Mouse (Mus musculus): ENCODE data around the gene Pitpnm2. TPM values are rescaled to one million over a fixed set of nuclear protein-coding genes. Genes with fewer than 3 reads are reported as not detected.
"Not testable (repeated sequence)": the region's sequence is repeated elsewhere in the genome, so short reads cannot be mapped to it uniquely, and the experiment has no call there.

Pitpnm2 gene
- total RNA-seq, 2 experiments from 2014 or later, result 275 to 292 TPM

DNA sequence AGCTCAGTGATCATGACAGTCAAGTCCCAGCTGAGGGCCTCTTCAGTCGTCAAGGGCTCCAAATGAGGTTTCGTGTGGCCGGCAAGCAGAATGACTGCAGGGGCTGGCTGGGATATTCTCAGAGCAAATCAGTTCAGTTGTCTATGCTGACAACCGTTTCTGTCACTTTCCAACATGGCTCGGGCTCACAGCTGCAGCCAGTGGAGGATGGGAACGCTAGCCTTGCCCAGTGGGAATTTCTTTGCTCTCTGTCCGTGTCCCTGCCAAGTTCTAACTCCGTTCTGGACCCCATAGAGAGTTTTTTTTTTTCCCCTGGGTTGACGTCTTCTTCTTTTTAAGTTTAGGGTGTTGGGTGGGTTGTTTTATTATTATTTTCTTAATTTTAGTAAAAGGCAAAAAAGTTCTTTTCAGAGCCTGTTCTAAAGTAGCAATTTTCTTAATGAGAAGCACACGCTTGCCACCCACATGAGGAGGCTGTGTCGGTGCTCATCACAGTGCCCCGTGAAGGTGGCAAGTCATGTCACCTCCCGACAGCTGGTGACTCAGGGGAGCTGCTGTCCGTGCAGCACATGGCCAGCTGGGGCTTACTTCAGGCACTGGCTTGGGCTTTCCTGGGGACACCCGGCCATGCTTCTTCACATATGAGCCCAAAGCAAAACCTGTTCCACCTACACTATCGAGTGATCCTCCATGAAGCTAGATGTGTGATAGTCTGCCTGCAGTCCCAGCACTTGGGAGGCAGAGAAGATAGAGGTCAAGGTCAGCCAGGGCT, 25.1 kb downstream of the Pitpnm2 start:
- intact Hi-C loops (cut with DNase I), result no loop called here
- DNase-seq (ENCODE audit: low spot score in 2 of 2), result peak in 1 of 2 experiments; percentile 44

DNA sequence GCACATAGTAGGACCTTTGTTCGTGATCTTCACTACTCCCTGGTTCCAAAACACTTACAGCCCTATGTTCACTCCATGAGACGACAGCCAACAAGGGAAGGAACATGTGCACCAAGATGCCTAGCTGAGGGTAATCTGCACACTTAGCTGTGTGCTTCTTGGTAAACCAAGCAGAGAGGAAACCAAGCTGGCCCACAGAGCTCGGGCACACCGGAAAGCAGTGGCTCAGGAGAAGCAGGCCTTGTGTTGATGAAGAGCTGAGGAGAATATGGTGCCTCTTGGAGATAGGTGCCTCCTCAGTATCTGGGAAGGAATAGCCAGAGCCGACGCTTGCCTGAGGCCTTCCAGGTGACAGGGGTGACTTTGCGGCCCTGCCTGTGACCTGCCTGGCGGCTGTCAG, 26.0 kb downstream of the Pitpnm2 start:
- intact Hi-C loops (cut with DNase I), result no loop called here
- no peak for DNase-seq (ENCODE audit: low spot score in 2 of 2)

DNA sequence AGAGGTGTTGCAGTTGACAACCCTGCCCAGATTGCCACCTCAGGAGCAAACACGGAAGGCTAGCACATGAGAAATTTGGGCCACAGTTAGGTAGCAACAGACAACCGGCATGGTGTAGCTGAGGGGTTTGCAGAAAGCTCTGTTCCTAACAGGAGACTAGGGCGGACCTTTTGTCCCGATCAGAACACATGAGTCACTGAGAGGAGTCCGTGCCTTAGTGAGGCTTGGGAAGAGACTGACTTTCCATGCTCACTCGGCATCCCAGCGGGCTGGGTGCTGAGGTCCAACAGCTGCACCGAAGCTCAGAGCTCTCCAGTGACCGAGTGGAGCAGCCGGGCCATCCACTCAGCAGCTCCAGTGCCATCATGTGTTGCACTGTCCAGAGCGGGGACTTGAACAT, 26.9 kb downstream of the Pitpnm2 start:
- intact Hi-C loops (cut with DNase I), result no loop called here
- DNase-seq (ENCODE audit: low spot score in 2 of 2), result no peak

DNA sequence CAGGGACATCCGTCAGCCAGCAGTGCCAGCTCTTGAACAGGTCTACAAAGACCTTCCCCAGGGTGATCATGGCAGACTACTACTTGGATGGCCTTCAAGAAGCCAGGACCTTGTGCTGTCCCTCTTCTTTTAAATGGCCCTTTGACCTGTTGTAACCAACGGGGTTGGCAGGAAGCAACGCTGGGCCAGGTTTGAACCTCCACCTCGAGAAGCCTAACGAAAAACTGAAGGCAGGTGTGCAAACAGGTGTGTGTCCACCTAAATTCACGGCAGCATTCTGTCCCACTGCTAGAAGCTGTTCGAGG, 27.9 kb downstream of the Pitpnm2 start:
- DNase-seq (ENCODE audit: low spot score in 2 of 2), result no peak
- intact Hi-C loops (cut with DNase I), result loop anchor here (1.0 kb wide), 1 partner anchor 73 kb away; no protein-coding TSS in a partner anchor

DNA sequence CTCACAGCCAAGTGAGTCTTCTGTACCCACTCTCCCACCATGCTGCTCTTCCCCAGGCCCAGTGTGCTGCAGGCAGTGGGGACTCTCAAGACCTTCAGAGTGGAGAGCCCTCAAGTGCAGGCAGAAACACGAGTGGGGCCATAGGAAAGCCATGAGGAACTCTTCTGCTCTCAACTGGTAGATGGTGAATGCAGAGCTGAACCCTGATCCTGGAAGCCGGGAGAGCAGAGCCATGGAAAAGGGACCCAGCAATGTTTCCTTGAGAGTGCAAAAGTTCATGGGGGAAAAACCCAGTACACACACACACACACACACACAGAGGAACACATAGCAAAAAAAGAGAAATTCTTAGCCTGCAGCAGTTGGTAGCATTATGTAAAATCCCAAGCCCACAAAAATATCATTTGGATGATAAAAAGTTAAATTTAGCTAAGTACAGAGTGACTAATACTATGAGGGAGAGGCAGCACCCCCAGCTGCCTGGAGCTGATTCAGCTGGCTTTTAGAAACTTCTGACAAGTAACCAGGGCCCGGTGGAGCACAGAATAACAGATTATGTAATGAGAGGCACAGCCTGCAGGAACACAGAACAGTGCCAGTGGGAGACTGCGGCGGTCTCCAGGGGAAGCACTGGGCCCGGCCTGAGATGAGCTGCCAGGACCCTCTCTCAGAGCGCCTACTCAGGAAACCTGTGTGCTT, 28.4 kb downstream of the Pitpnm2 start:
- intact Hi-C loops (cut with DNase I), result loop anchor here (1.0 kb wide), 1 partner anchor 73 kb away; no protein-coding TSS in a partner anchor
- peak; percentile 86 to 98 for DNase-seq (ENCODE audit: low spot score in 2 of 2)

DNA sequence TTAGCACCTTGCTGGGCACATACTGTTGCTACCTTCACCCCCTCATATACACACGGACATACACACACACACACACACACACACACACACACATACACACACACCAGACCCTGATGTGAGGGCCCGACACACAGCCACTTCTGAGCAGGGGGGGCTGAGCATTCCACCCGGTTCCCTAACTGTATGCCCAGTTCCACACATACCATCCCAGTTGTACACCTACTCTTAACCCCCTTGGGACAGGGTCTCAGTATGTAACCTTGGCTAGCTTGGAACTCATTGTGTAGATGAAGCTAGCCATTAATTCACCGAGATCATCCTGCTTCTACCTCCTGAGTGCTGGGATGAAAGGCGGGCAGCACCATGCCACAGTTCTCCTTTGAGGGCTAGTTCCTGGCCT, 29.0 kb downstream of the Pitpnm2 start:
- DNase-seq (ENCODE audit: low spot score in 2 of 2), result no peak
- intact Hi-C loops (cut with DNase I), result no loop called here

DNA sequence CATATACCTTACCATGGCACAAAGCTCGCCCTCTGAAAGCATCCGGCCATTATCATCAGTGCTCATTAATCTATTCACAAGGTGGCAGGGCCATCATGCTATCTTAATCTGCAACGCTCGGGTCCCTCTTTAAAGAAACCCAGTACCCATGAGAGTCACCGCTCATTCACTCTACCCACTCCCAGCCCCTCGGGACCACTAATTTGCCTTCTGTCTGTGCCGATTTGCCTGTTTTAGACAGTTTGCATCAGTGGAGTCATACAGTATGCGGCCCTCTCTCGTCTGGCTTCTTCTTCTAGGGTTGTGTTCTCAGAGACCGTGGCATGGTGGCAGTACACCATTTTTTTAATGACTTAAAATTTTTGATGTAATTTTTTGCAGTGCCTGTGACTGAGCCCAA, 30.1 kb downstream of the Pitpnm2 start:
- DNase-seq (ENCODE audit: low spot score in 2 of 2), result no peak
- intact Hi-C loops (cut with DNase I), result loop anchor here (2.0 kb wide), 2 partner anchors 33 to 47 kb away; no protein-coding TSS in a partner anchor

DNA sequence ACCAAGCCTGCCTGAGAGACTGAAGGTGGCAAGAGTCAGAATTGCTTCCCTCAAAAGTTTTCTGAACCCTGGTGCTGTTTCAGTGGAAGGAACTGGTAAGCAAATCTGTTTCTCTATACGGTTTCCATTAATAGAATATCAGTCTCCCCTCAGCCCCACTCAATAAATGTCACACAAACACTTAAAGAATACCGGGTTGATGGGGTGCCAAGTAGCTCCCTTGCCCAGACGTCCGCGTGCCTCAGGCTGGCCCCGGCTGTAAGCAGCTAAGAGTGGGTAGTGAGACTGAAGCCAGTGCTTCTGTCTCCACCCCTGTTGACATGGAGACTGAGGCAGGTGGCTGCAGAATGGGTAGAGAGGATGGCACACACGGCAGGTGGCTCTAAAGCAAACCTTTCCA, 30.6 kb downstream of the Pitpnm2 start:
- no peak for DNase-seq (ENCODE audit: low spot score in 2 of 2)
- intact Hi-C loops (cut with DNase I), result loop anchor here (1.0 to 2.0 kb wide), 3 partner anchors 32 to 46 kb away; no protein-coding TSS in a partner anchor

DNA sequence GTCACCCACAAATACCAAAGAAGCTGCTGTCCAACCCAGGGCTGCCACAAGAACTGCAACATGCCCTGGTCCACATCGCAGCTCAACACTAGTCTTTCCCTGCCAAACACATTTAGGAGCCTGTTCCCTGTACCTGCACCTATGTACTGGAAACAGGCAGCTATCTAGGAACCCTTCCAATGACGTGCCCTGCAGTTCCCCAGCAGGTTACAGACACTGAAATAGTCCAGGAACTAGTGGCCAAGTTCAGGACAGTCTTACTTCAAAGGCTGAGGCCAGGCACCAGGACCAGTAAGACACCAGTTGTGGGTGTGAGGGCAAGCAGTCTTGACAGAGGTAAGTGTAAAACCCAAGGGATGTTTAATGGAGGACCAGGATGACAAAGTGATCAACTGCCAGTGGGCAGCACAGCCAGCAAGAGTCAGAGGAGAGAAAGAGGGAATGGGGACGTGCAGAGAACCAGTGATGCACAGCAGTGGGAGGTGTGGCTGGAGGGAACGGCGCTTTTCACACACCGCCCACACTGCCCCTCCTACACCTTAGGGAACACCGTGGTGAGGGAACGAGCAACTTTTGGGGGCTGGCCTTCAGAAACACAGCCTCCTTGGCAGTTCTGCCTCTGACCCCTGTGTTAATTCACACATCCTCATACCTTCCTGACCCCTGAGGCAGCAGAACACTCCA, 31.9 kb downstream of the Pitpnm2 start:
- DNase-seq (ENCODE audit: low spot score in 2 of 2), result peak; percentile 82 to 94
- intact Hi-C loops (cut with DNase I), result loop anchor here (1.0 to 2.0 kb wide), 3 partner anchors 30 to 45 kb away; no protein-coding TSS in a partner anchor

DNA sequence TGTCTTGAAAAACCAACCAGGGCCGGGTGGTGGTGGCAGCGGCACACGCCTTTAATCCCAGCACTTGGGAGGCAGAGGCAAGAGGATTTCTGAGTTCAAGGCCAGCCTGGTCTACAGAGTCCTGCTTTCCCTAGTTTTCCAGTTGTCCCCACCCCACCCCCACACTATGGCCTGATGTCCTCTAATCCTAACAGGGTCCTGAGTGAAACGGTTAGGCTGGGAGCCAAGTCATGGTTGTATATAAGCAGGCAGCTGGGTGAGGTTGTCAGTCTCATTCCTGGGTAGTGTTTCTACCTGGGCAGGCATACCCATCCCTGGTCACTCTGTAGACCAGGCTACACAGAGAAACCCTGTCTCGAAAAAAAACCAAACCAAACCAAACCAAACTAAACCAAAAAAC, 32.5 kb downstream of the Pitpnm2 start:
- DNase-seq (ENCODE audit: low spot score in 2 of 2); intact Hi-C loops (cut with DNase I): not testable (repeated sequence)

DNA sequence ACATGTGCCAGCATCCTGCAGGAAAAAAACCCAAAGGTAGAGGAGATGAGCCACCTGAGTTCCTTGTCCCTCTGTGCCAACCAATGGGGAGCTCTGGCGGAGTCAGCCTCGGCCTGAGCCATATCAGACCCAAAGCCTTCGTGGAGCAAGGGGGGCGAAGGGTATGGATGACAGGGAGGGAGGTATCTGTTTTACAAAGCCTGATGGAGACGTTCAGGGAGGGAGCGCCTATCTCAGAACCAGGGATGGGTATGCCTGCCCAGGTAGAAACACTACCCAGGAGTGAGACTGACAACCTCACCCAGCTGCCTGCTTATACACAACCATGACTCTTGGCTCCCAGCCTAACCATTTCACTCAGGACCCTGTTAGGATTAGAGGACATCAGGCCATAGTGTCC, 33.2 kb downstream of the Pitpnm2 start:
- no peak for DNase-seq (ENCODE audit: low spot score in 2 of 2)
- intact Hi-C loops (cut with DNase I), result no loop called here

DNA sequence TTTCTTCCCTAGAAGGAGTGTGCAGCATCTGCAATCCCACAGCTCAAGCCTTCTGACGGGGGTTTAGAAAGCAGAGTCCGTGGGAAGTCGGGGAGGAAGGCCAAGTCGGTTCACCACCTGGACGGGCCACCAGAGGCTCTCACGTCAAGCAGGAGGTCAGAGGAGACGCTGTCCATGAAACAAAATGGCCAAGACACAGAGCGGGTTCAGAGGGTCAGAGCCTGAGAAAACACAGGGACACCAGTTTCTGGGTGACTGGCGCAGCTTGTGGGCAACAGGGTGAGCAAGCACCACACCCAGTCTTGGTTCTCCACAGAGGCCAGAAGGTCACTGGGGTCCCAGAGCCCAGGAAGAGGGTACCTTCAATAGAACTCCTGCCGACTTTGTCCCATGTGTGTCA, 33.9 kb downstream of the Pitpnm2 start:
- intact Hi-C loops (cut with DNase I), result no loop called here
- DNase-seq (ENCODE audit: low spot score in 2 of 2), result no peak

DNA sequence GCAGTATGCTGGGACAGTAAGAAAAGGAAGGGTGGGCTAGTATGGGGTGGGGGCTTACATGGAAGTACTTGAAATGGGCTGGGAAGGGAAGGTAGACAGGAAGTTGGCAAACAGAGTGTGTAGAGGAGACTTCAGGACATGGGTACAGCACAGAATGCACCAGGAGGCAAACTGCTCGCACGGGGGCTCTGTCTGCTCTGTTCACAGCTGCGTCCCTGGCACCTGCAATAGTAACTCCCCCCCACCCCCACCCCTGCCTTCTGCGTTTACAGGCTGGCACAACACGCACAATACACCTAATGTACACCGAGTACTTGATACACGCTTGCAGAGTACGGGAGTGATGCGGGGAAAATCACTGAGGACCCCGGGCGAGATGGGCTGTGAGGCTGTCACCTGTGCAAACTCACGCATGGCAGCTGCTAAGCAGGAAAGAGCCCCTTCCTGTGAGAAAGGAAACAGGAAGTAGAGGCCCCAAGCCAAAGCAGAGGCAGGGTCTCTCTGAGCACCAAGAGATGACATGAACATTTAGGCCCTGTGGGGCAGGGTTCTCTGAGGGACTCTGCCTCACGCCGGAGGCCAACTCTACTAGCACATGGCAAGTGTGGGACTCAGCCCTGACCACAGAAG, 34.9 kb downstream of the Pitpnm2 start:
- intact Hi-C loops (cut with DNase I), result no loop called here
- no peak for DNase-seq (ENCODE audit: low spot score in 2 of 2)

DNA sequence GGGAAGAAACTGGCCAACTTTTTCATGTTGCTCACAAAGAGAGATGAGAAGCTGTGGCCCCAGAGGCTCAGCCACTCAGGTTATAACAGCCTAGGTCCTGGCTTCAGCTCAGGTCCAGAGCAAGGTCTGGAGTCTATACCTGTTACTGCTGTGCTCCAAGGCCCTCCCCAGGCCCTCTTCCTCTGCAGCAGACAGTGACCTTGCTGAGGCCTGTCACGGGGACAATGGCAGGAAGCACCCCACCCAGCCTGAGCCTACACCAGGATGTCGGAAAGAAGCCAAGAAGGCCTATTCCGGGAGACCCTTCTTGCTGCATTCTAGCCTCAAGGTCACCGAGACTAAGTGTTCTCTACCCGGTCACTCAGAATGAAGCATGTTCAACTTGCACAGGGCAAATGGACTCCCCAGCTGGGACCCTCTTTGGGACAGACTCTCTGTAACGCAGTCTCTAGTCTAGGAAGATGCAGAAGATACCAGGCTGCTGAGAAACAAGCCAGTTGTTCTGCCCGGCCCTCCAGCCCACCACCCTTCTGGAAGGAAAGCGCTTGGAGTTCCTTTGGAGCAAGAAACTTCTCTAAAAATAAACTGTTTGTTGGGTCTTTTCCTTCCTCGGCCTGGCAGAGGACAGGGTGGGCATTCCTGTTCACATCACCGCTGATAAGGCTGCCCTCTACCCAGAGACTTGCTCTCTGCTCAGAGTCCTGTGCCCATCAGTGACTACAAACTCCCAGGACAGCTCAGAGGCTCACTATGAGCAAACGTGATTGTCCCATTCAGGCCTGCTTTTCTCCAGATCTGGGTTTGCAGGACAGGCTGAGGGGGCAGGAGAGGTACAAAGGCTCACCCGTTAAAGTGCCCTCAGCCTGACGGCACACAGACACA, 35.7 kb downstream of the Pitpnm2 start:
- intact Hi-C loops (cut with DNase I), result no loop called here
- DNase-seq (ENCODE audit: low spot score in 2 of 2), result no peak

DNA sequence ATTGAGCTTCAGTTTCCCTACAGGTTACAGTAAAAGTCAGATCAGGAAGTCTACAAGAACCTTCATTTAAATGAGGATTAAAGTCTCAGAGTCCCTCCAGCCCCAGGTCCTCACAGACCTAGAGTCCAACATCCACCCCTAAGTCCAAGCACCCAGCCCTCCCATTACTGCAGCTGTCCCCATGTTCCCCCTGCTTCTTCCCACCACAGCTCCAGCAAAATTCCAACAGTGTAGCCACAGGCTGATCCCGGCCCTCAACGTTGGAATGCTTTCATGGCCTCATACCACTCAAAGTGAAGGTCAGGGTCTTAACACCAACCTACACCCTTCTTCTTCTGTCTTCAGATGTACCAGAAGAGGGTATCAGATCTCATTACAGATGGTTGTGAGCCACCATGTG, 37.9 kb downstream of the Pitpnm2 start:
- intact Hi-C loops (cut with DNase I), result no loop called here
- no peak for DNase-seq (ENCODE audit: low spot score in 2 of 2)

DNA sequence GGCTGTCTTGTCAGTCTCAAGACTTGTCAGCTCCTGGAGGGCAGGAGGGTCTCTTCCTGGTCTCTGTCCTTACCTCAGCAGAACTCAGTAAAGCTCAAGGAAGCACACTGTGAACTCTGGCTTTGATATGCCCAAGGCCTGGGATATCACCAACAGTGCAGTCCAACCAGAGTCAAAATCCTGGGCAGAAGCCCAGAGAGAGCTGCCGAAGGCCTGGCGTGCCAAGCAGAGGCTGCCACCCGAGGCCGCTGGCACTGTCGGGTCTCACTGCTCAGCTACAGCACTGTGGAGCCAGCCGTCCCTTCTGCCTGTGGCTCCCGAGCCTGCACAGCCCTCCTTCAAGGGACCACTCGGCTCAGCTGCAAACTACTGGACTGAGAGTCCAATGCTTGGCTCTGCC, 38.3 kb downstream of the Pitpnm2 start:
- intact Hi-C loops (cut with DNase I), result no loop called here
- DNase-seq (ENCODE audit: low spot score in 2 of 2), result no peak

DNA sequence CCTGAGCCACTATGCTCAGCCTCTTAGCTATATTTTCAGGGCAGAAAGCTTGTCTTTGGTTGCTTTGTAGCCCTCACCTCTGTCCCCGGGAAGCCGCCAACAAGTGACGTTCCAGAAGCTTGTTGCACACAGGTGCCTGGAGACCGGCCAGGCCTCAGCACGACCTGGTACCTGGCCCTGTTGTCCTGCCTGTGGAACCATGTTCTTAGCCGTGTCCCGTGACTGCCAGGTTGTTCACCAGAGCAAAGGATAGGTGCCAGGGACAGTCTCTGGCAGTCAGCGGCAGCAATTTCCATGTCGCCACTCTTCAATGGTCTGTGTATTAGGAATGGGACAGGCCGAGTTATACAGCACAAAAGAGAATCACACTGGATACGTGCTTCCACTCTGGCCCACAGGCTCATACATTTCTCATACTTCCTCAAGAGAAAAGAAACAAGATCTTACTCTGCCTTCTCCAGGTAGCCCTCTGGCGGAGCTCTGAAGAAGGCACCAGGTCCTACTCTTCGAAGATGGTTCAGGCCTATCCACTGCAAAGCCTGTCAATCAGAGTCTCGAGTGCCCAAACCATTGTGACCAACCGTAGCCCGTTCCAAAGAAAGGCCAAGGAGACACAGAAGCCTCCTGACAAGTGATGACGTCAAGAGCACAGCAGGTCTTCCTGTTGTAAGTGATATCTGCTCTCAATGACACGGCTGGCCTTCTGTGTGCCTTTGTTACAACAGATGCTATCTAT, 39.1 kb downstream of the Pitpnm2 start:
- DNase-seq (ENCODE audit: low spot score in 2 of 2), result no peak
- intact Hi-C loops (cut with DNase I), result no loop called here

DNA sequence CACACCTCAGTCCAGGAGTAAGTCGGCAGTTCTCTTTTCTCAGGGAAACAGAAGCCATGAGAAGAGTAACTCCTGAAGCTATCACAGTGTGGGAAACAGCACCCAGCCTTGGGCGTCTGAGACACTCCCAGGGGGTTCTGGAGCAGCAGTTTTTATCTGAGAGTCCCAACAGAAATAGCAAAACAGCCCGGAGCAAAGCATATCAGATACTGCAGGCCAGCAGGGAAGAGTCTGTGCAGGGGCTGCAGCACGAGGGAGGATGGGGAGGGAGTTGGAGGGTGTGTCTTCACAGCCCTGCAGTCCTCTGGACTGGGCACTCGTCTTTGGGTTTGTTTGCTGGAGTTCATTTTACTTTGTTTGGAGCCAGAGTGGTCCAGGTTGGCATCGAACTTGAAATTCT, 39.7 kb downstream of the Pitpnm2 start:
- intact Hi-C loops (cut with DNase I), result no loop called here

DNA sequence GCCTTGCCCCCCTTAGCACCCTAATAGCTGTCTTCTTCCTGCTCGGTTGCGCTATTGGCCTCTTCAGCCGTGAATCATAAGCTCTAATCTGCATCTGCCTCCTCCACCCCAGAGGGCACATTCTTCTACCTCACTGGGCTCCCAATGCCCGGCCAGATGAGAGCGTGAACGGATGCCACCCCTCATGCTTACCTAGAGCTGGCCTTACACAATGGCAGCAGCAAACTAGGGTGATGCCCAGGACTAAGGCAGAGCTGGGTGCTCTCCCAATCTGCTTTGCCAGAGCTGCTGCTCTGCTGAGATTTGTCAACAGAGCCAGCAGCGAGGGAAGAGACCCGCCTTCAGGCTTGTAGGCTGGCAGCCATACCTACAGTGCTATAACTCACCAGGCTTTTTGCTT, 41.5 kb downstream of the Pitpnm2 start:
- peak in 1 of 2 experiments; percentile 66 for DNase-seq (ENCODE audit: low spot score in 2 of 2)
- intact Hi-C loops (cut with DNase I), result no loop called here

More for the DNA sequence above, 39.7 kb downstream of the Pitpnm2 start:
- DNase-seq (ENCODE audit: low spot score in 2 of 2), result no peak
